Mouse (Mus musculus) T-helper 1 cell (primary cell): ENCODE data around the gene Trmt61a.
"Not testable (repeated sequence)": the region's sequence is repeated elsewhere in the genome, so short reads cannot be mapped to it uniquely, and the experiment has no call there.

Source experiments
- in situ Hi-C: fragments of 300-600 bp; cut with MboI, MseI; formaldehyde crosslinking; loops from one replicate; pipeline ENCODE4 v1.15.1; 2025; ENCODE audit warnings: high pct_unique_total_duplicates

Gene Trmt61a

DNA sequence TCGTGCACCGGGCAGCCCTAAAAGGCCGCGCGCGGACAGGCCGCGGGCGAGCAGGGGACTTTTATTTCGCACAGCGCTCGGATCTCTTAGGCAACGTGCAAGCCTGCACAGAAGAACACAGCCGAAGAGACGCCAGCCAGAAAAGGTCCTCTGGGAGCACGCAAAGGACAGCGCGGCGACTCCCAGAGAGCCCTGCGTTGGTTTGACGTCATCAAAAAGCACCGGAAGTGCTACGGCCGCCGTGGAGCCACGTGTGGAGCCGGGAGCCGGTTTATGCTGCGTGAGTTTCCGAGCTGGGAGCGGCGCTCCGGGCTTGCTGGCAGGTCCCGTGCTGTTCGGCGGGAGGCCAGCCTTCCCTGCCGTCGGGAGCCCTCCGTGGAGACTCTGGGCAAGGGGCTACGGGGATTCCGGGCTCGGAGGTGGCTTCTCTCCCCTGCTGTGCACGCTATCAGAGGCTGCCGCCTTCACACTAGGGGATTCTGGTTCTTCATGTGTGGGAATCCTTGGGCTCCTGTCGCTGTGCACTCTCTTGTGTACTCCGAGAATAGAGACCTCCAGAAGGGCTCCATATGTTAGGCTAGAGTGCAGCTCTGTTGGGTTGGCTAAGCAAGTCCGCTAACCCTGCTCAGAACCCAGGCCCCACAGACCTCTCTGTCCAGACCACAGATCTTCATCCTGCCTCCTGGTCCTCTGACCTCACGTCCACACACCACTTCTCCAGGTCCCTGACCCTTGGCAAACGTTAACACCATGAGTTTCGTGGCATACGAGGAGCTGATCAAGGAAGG, at the start of gene Trmt61a:
Gene Trmt61a, plus strand, starts transcription at position 224 of the 788 bp plus-strand sequence.
- in situ Hi-C loops: loop anchor here (10.0 kb wide), 1 partner anchor 977 kb away; no protein-coding TSS in a partner anchor

- in situ Hi-C loops: loop anchor here (5.0 kb wide), 1 partner anchor 91 kb away; no protein-coding TSS in a partner anchor
Measured at GRCm38 (mm10) chr12:111648061-111648645, 29.8 kb upstream of the Trmt61a start.

GRCm38 (mm10) chr12:111652953-111653352, 25.0 kb upstream of the Trmt61a start:
- in situ Hi-C loops: no loop called here

DNA sequence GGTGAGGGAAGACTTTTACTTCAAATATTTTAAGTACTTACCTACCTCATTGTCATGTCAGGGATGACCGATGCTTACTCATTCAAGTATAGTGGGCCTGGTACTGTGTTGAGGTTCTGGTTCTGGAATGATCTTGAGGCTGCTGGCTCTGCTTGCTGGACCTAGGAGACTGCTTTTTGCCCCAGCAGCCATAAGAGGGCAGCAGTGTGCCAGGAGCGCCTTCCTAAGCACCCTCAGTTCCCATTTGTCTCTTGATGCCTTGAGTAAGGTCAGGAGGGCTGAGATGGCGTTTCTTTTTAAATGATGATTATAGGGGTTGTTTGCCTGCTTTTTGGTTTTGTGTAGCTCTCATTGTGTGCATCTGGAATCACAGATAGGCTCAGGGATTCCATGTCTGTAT, 24.5 kb upstream of the Trmt61a start:
- in situ Hi-C loops: no loop called here

GRCm38 (mm10) chr12:111655695-111656094, 22.2 kb upstream of the Trmt61a start:
- in situ Hi-C loops: no loop called here

- in situ Hi-C loops: no loop called here
Measured at GRCm38 (mm10) chr12:111659331-111659730, 18.6 kb upstream of the Trmt61a start.

GRCm38 (mm10) chr12:111660628-111661027, 17.3 kb upstream of the Trmt61a start:
- in situ Hi-C loops: no loop called here

DNA sequence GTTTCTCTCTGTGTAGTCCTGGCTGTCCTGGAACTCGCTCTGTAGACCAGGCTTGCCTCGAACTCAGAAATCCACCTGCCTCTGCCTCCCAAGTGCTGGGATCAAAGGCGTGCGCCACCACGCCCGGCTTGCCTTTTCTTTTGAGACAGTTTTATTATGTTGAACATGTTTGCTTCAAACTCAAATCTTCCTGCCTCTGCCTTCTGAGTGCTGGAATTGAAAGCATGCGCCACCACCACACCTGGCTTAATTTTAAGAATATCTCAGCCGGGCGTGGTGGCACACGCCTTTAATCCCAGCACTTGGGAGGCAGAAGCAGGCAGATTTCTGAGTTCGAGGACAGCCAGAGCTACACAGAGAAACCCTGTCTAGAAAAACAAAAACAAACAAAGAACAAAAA, 16.4 kb upstream of the Trmt61a start:
- in situ Hi-C loops: not testable (repeated sequence)

GRCm38 (mm10) chr12:111663228-111664143, 14.4 kb upstream of the Trmt61a start:
- in situ Hi-C loops: no loop called here

GRCm38 (mm10) chr12:111664144-111664634, 13.7 kb upstream of the Trmt61a start:
- in situ Hi-C loops: no loop called here

DNA sequence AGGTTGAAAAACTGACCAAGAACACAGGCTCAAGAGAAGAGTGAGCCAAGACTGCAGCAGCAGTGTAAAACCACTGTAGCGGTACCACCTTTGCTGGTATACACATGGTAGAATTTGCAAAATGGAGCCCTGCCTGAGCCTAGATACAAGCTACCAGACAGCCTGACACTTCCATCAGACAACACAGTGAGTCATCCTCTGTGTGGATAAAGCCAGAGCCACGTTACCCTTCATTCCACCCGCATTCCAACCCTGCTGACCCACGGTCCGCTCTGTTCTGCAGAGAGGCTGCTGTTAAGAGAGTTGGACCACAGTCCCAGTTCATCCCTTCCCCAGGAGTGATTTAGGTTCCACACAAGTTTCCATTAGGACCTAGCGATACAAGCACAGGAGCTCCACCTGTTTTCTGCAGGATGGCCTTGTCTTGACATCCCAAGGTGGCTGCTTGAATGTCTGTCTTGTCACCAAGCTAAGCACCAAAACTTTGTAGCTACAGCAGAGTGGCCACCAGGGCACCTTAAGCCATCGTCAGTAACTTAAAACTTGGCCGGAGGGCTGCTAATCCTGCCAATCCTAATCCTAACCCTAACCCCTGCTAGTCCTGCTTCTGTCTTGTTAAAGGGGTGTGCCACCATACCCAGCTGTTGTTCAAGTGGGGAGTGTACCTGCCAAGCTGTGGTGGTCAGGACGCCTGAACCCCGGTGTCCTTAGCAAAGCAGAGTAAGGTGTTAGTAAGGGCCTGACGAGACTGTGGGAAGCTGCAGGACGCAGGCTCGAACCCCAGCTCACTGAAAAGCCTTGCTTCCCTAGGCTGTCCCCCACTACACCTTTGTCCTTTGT, 12.6 kb upstream of the Trmt61a start:
- in situ Hi-C loops: loop anchor here (5.0 kb wide), 2 partner anchors 37 to 67 kb away; no protein-coding TSS in a partner anchor

GRCm38 (mm10) chr12:111666380-111666779, 11.5 kb upstream of the Trmt61a start:
- in situ Hi-C loops: loop anchor here (5.0 kb wide), 2 partner anchors 36 to 66 kb away; no protein-coding TSS in a partner anchor

- in situ Hi-C loops: loop anchor here (5.0 kb wide), 2 partner anchors 35 to 65 kb away; no protein-coding TSS in a partner anchor
Measured at GRCm38 (mm10) chr12:111667421-111667820, 10.5 kb upstream of the Trmt61a start.

DNA sequence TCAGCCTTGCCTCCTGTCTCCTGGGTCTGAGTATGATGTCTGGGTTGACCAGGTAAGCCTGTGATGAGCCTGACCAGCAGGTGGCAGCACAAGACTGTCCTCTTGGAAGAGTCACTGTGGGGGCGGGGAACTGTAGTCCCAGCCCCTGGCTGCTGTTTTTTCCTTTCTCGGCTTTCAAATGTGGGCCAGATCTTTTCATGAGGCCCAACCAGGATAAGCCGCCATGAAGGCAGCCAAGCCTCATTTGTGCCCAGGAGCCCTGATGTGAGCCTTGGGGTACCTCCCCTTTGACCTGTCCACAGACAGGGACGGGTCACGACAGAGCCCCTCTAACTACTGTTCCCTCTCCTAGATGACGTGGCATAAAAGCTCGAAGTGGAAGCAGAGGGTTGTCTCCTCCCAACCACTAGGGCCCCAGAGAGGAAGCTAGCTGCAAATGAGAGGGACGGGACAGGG, 9.4 kb upstream of the Trmt61a start:
- in situ Hi-C loops: loop anchor here (5.0 kb wide), 2 partner anchors 34 to 64 kb away; no protein-coding TSS in a partner anchor

DNA sequence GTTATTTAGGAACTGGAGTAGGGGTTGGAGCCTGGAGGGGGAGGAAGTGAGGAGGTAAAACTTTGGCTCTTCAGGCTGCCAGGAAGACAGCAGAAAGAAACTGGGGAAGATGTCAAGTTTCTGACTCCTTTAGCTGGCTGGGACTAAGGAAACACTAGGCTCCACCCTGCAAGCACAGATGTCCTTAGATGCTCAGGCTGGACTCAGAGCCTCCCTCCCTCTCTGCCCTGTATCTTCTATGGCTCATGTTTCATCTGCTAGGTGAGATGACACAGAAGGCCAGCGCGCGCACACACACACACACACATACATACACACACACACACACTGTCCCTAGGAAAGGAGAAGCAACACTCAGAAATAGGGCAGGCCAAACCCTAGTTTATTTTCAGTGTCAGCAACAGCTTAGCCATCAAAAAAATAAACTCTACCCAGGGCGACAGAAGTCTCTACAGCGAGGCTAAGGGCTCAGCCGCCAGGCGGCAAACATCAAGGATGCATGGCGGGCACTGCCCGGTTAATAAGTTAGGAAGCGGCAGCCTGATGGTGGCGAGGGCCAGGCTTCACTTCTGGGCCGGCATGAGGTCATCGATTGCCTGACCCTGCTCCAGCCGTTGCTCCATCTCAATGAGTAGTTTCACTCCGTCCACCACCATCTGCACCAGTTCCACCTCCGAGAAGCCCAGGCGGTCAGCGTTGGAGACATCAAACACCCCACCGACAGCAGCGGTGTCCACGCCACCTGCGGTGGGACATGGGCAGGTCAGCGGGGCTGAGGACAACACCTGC, 8.7 kb upstream of the Trmt61a start:
- in situ Hi-C loops: loop anchor here (5.0 kb wide), 2 partner anchors 33 to 63 kb away; no protein-coding TSS in a partner anchor

- in situ Hi-C loops: loop anchor here (5.0 to 10.0 kb wide), 3 partner anchors 32 to 985 kb away; no protein-coding TSS in a partner anchor
Measured at GRCm38 (mm10) chr12:111669961-111670360, 7.9 kb upstream of the Trmt61a start.

GRCm38 (mm10) chr12:111670371-111670971, 7.4 kb upstream of the Trmt61a start:
- in situ Hi-C loops: loop anchor here (10.0 kb wide), 1 partner anchor 984 kb away; no protein-coding TSS in a partner anchor

DNA sequence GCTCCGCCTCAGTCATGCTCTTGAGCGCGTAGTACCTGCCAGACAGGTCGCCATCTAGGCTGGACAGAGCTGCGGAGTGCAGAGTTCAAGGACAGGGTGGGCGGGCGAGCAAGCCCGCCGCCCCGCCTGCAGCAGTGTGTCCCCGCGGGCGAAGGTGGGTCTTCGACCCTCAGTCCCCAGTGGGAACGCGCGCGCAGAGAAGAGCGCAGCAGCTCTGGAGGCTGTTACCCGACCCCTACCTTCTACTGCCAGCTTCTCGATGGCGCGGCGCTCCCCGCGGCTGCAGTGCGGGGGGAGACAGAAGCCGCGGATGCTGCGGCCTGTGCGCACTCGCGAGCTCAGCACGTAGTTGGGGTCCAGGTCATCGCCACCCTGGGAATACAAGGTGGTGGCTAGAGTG, 6.9 kb upstream of the Trmt61a start:
- in situ Hi-C loops: loop anchor here (10.0 kb wide), 1 partner anchor 984 kb away; no protein-coding TSS in a partner anchor

DNA sequence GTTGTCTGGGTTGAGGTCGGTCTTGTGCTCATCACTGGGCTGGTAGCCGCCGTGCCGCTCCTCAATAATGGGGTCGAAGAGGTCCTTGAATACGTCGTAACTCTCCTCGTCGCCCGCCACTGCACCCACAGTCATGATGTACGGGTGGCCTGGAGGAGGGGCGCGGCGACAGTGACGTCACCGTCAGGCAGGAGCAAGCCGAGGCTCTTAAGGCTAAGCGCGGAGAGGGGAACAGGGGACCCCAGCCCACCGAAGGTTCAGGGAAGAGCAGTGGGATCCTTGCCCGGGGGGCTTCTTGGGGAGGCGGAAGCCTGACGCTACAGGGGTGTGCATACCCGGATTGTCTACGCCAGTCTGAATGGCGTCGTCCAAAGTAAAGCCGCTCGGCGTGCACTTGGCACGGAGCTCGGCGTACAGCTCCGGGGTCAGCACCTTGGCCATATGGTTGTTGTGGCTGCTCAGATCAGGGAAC, 6.4 kb upstream of the Trmt61a start:
- in situ Hi-C loops: loop anchor here (10.0 kb wide), 1 partner anchor 983 kb away; no protein-coding TSS in a partner anchor
